Mouse (Mus musculus): ENCODE measurements around the gene Gm4737. TPM values are rescaled to one million over a fixed set of nuclear protein-coding genes. Genes with fewer than 3 reads are reported as not detected.
A peak's percentile ranks its signal among the peaks of the same experiment; 100 is the strongest.
"Not testable (repeated sequence)": the region's sequence is repeated elsewhere in the genome, so short reads cannot be mapped to it uniquely, and the experiment has no call there.

The Gm4737 gene
- polyA plus RNA-seq (2012; rRNA removed), result 3.1 and 3.4 TPM in 2 replicates

- DNase-seq (ENCODE audit: extremely low spot score in 1 of 2, low spot score in 1 of 2), result not testable (repeated sequence)
Measured at GRCm38 (mm10) chr16:46154832-46155231, at the start of gene Gm4737. TSS of gene Gm4737 (minus strand) at chr16:46155077.

DNA sequence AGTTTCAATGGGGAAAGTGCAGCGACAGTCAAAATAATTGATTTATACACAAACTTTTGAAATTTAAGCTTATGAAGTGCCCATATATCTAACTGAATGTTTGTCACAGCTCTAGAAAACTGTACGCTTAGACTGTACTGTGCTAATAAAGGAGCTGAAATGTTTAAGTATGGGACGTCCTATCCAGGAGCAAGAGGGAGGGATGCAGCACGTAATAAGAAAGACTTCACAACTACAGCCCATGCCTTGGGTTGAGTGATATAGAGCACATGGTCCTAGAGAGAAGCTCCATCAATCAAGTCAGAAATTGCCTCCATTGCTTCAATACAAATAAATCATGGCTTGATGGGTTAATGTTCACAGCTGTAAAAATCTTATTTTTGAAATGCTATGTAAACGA, 40.9 kb upstream of the Gm4737 start:
- no peak for DNase-seq (ENCODE audit: extremely low spot score in 1 of 2, low spot score in 1 of 2)

DNA sequence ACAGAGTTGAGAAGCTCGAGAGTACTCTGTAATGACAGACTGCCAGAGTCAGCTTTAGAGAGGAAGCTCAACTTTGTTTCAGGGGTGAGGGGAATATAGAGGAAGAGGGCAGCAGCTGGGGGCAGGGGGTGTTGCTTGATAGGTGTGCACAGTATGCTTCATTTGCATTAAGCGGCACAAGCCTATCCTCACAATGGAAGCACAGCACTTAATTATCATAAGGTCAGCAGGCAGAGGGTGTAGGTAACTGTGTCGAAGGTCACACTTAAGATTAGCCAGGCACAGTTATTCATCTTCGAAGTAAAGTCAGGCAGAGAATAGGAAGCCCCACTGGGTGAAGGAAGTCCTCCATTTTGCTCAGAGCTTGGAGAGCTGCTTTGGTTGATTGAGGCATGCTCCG, 28.2 kb upstream of the Gm4737 start:
- DNase-seq (ENCODE audit: extremely low spot score in 1 of 2, low spot score in 1 of 2), result no peak

- no peak for DNase-seq (ENCODE audit: extremely low spot score in 1 of 2, low spot score in 1 of 2)
Measured at GRCm38 (mm10) chr16:46178121-46178801, 23.4 kb upstream of the Gm4737 start.

GRCm38 (mm10) chr16:46173039-46173438, 18.2 kb upstream of the Gm4737 start:
- DNase-seq (ENCODE audit: extremely low spot score in 1 of 2, low spot score in 1 of 2), result peak; percentile 14 to 34

- no peak for DNase-seq (ENCODE audit: extremely low spot score in 1 of 2, low spot score in 1 of 2)
Measured at GRCm38 (mm10) chr16:46166971-46167370, 12.1 kb upstream of the Gm4737 start.

GRCm38 (mm10) chr16:46165305-46165704, 10.4 kb upstream of the Gm4737 start:
- DNase-seq (ENCODE audit: extremely low spot score in 1 of 2, low spot score in 1 of 2), result peak in 1 of 2 experiments; percentile 15

GRCm38 (mm10) chr16:46151141-46151540, 3.7 kb downstream of the Gm4737 start:
- DNase-seq (ENCODE audit: extremely low spot score in 1 of 2, low spot score in 1 of 2), result peak in 1 of 2 experiments; percentile 43

DNA sequence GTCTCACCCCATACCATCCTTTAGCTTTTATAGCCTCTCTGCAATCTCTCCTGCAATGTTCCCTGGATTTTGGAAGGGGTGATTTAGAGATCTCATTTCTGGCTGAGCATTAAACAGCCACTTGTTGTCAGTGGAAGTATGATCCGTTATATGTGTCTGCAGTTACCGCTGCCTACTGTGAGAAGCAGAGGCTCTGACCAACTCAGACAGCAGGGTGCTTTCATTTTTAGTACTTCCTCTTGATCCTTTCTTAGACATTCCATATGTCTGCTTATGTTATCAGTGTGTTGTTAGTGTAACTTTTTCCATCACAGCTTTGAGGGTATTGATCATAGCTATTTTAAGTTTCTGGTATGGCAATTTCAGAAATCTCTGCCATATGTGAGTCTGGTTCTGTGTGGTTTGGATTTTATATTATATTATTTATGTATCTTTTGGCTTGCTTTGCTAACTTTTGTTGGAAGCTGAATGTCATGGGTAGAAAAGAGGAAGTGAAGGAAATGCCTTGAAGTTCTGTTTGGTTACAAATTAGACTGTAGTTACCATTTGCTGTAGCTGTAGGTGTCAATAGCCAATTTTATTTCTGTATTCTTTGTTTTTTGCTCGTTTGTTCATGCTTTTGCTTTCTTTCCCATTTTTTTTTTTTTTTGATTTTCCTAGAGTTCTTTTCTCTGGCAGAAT, 6.1 kb downstream of the Gm4737 start:
- DNase-seq (ENCODE audit: extremely low spot score in 1 of 2, low spot score in 1 of 2), result peak in 1 of 2 experiments; percentile 19

- DNase-seq (ENCODE audit: extremely low spot score in 1 of 2, low spot score in 1 of 2), result no peak
Measured at GRCm38 (mm10) chr16:46146962-46147361, 7.9 kb downstream of the Gm4737 start.

DNA sequence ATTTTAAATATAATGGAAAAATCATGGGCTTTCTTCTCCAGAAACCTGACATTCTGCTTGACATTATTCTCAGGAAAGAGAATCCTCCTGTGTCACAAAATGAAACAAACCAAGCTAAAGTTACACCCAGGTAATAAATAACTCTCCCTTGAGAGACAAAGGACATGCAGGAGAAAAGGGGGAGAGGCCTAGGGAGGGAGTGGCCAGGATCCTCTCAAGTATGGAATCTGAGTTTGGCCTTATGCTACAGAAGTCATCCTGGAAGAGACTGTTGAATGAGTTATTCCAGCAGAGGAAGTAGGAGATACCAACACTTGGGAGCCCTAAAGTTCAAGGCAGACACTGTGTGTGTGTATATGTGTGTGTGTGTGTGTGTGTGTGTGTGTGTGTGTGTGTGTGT, 32.6 kb downstream of the Gm4737 start:
- DNase-seq (ENCODE audit: extremely low spot score in 1 of 2, low spot score in 1 of 2), result no peak

DNA sequence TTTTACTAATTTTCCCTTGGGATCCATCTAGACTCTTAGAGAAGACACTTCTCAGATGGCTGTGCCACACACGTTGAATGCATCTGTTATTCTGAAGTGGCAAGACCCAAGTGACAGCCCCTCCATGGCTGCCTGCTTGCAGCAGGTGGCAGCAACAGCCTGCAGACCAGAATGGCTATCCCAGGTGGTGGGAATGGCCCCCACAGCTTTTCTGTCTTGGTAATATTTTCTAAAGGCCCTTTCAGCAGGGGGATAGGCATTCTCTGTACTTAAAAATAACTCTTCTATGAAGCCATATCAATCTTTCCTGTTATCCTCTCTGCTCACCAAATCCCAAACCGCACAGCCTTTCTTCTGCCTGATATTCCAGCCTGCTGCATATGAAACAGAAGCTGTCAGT, 33.5 kb downstream of the Gm4737 start:
- peak in 1 of 2 experiments; percentile 45 for DNase-seq (ENCODE audit: extremely low spot score in 1 of 2, low spot score in 1 of 2)

DNA sequence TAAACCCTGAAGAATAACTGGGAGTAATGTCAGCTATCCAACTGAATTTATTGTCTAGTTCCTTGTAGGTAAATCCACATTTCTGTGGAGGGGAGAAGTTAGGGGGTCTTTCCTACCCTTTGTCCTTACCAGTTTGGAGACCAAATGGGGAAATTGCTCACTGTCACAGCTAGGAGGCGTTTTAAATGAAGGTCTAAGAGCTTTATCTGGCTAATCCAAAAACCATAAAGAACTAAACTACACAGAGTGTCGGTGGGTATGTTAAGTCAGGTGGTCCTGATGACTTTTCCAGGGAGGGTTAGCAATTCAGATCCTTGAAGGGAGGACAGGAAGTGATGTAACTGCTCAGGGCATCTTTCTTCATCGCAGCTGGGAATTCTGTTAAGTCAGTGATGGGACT, 34.3 kb downstream of the Gm4737 start:
- no peak for DNase-seq (ENCODE audit: extremely low spot score in 1 of 2, low spot score in 1 of 2)

- no peak for DNase-seq (ENCODE audit: extremely low spot score in 1 of 2, low spot score in 1 of 2)
Measured at GRCm38 (mm10) chr16:46120020-46120419, 34.9 kb downstream of the Gm4737 start, which contains the start of gene Cd96. TSS of gene Cd96 (minus strand) at chr16:46120251.

DNA sequence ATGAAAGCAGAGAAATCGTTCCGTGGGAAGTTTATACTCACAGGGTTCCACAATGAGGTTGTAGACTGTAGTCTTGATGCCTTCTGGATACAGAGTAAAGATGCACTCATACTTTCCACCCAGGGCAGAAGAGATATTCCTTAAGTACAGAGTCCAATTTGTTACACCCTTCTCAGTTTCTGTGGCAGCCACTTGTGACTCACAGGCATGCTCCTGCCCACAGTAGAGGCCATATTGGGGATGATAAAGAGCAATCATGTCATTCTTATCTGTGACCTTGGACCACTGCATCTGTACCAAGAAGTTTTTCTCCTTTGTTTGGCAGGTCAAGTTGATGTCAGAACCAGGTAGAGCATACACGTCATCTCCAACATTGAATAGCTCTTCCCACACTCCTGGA, 37.2 kb downstream of the Gm4737 start:
- no peak for DNase-seq (ENCODE audit: extremely low spot score in 1 of 2, low spot score in 1 of 2)

DNA sequence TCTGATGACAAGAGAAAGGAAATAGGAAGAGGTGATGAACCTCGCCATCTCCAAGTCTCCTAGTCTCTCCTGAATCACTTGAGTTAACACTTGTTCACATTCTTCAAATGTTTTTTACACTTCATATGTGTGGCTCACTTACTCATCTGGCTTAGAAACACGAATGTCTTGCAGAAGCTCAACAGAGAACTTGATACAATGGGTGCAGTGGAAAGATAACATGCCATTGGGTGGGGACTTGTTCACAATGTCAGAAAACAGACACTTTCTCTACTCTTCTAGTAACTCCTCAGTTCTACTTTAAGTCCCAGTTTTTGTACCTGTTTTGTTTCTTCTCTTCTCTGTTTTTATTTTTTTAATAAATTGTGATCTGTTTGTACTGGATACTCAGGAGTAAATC, 40.1 kb downstream of the Gm4737 start:
- no peak for DNase-seq (ENCODE audit: extremely low spot score in 1 of 2, low spot score in 1 of 2)

DNA sequence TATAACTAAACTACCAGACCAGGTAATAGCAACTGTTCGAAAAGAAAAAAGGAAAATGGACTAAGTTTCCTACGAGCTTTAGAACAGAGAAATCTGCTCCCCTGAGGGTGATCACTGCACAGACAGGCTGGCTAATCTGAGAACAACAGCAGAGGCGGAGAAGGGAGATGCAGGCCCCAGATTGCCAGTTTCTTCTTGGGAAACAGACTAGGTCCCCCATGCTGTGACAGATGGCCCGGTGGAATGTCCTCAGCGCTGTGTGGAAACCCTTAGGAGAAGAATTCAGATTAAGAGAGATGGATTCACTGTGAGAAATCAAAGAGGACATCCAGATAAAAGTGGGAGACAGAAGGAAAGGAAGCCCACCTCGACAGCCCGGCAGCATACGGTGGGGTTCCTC, 45.3 kb downstream of the Gm4737 start:
- DNase-seq (ENCODE audit: extremely low spot score in 1 of 2, low spot score in 1 of 2), result peak in 1 of 2 experiments; percentile 20

DNA sequence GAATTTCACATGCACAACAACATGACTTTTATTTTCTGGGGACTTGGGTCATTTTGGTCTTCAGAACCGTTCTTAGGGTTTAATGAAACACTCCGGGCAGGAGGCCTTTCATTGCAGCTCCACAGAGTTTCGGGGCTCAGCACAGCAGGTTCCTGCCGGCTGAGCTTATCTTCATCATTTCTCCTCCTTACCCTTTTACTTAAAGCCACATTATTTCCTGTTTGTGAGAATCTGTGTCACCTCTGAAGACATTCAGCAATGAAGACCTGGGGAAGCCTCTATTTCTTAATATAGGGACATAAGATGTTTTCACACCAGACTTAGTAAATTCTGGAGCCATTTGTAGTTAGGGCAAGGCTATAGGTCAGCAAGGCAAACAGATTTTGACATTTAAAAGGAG, 47.4 kb downstream of the Gm4737 start:
- no peak for DNase-seq (ENCODE audit: extremely low spot score in 1 of 2, low spot score in 1 of 2)

GRCm38 (mm10) chr16:46104491-46104890, 50.4 kb downstream of the Gm4737 start:
- DNase-seq (ENCODE audit: extremely low spot score in 1 of 2, low spot score in 1 of 2), result no peak

Measured in frontal cortex, adult 2 months (tissue).